8 mouse cellular contexts compared by ENCODE assay signal in genomic region chr17:25875171-25876136, GRCm38 (mm10). TPM values are rescaled to one million over a fixed set of nuclear protein-coding genes. Genes with fewer than 3 reads are reported as not detected.
DNase-seq lines count a peak whose midpoint lies in the region; ATAC-seq lines count a peak whose summit lies in the region.

No protein-coding gene starts in this region.

- peak overlapping the region; percentile 93 for H3K4me2 ChIP-seq in hindbrain, embryonic 12.5 days (replicated peaks)

- H3K27ac ChIP-seq in hindbrain, embryonic 12.5 days, result peak overlapping the region; percentile 96

- peak overlapping the region; percentile 81 for H3K9ac ChIP-seq in hindbrain, embryonic 12.5 days

- peaks cover 16% of the 10 kb centered on the region for H3K36me3 ChIP-seq in hindbrain, embryonic 12.5 days

- peaks cover 28% of the 10 kb centered on the region for H3K4me1 ChIP-seq in hindbrain, embryonic 12.5 days

- peak; percentile 90 for DNase-seq in Muller cell, postnatal 12 days (ENCODE audit: inconsistent ontology term)
- peak; percentile 96 for DNase-seq in cerebellum, postnatal 10 days
- peak; percentile 80 to 88 for DNase-seq in frontal cortex, postnatal 10 days (ENCODE audit: low spot score in 2 of 2)
- DNase-seq in layer of hippocampus, postnatal 14 days (ENCODE audit: low spot score in 2 of 2), result peak; percentile 91 to 93
- peak; percentile 92 for DNase-seq in lung, postnatal 10 days
- peak; percentile 78 for DNase-seq in ovary, postnatal 14 days (ENCODE audit: low spot score)
- peak; percentile 81 for DNase-seq in thymus, postnatal 10 days (ENCODE audit: low spot score in 2 of 2)

- peak; percentile 93 for ATAC-seq in hindbrain, embryonic 12.5 days (ENCODE audit: low FRiP score)

- no peaks in the 10 kb centered on the region for H3K9me3 ChIP-seq in hindbrain, embryonic 12.5 days (replicated peaks)

- no peaks in the 10 kb centered on the region for H3K27me3 ChIP-seq in hindbrain, embryonic 12.5 days

- H3K4me3 ChIP-seq in hindbrain, embryonic 12.5 days, result peak overlapping the region; percentile 79

- WGBS in hindbrain, embryonic 12.5 days, result 2% methylated on average over 59 of the region's 59 CpGs

RNA-seq across cellular contexts. Expression of gene Mettl26, which starts 0.6 kb away (rescaled TPM):
- polyA plus RNA-seq in hindbrain, embryonic 12.5 days (2016; fragmentation: Nextera tagmentation; extraction: Ambion mirVana), result 48.7 and 53.2 TPM in 2 replicates
- 10 to 100 TPM; 39.3 to 44.7 TPM for total RNA-seq in layer of hippocampus, postnatal 14 days (2021)

RNA-seq across cellular contexts. Expression of gene Wfikkn1, which starts 5.2 kb away (rescaled TPM):
- polyA plus RNA-seq in hindbrain, embryonic 12.5 days (2016; fragmentation: Nextera tagmentation; extraction: Ambion mirVana), result 0.29 and 0.90 TPM in 2 replicates
- total RNA-seq in layer of hippocampus, postnatal 14 days (2021), result 1 to 10 TPM; 1.8 to 2.3 TPM

RNA-seq across cellular contexts. Expression of gene Mcrip2, which starts 6.9 kb away (rescaled TPM):
- polyA plus RNA-seq in hindbrain, embryonic 12.5 days (2016; fragmentation: Nextera tagmentation; extraction: Ambion mirVana), result 6.2 and 6.3 TPM in 2 replicates
- 10 to 100 TPM; 29.2 to 39.0 TPM for total RNA-seq in layer of hippocampus, postnatal 14 days (2021)

RNA-seq across cellular contexts. Expression of gene Wdr90, which starts 14.2 kb away (rescaled TPM):
- polyA plus RNA-seq in hindbrain, embryonic 12.5 days (2016; fragmentation: Nextera tagmentation; extraction: Ambion mirVana), result 30.0 and 31.2 TPM in 2 replicates
- total RNA-seq in layer of hippocampus, postnatal 14 days (2021), result 10 to 100 TPM; 24.0 to 25.8 TPM

RNA-seq across cellular contexts. Expression of gene Rhot2, which starts 30.8 kb away (rescaled TPM):
- polyA plus RNA-seq in hindbrain, embryonic 12.5 days (2016; fragmentation: Nextera tagmentation; extraction: Ambion mirVana), result 18.5 and 19.4 TPM in 2 replicates
- total RNA-seq in layer of hippocampus, postnatal 14 days (2021), result 10 to 100 TPM; 95.6 to 97.8 TPM

Comparison
In these comparisons a context has a peak if more than half of its experiments do, and no peak if none do; other contexts are left out.
1. Peak in every context shown above with its lines: DNase-seq, ATAC-seq, H3K4me3 ChIP-seq and H3K27ac ChIP-seq.